Mouse (Mus musculus): ENCODE data around the gene Cacna2d2.
"Not testable (repeated sequence)": the region's sequence is repeated elsewhere in the genome, so short reads cannot be mapped to it uniquely, and the experiment has no call there.

Cacna2d2 gene

GRCm38 (mm10) chr9:107555701-107556100 lies 156.3 kb downstream of the Cacna2d2 start:
- no peak for DNase-seq (ENCODE audit: low spot score)

DNA sequence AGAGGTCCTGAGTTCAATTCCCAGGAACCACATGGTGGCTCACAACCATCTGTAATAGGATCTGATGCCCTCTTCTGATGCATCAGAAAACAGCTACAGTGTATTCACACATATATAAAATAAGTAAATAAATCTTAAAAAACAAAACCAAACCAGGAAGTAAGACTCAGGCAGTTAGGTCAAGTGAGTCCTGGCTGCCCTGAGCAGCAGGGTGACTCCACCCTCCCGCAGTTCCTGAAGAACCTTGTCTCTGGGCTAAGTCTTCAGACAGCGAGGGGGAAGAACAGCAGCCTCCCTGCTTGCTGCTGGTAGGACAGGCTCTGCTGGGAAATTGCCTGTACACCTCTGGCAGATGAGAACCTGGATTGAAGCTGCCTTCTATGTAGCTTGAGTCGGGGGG lies 156.9 kb downstream of the Cacna2d2 start:
- no peak for DNase-seq (ENCODE audit: low spot score)

DNA sequence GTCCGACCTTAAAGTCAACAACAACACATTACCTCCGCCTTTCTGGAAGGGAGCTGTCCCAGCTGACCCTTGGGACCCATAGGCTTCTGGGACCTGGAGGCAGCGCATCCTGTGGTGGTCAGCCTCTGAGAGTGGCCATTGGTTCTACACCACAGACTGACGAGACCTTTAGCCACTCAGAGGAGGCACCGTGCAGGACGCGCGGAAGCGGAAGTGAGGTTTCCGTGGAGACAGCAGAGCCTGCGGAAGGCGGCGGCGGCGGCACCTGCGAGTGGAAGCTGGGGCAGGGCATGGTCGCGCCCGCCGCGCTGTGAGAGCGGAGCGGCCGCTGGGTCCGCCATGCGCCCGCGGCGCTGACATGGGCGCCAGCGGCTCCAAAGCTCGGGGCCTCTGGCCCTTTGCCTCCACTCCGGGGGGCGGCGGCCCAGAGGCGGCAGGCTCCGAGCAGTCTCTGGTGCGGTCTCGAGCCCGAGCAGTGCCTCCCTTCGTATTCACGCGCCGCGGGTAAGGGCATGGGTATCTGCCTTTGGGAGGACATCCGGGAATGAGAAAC lies 163.7 kb downstream of the Cacna2d2 start, which contains the start of gene Tusc2:
Gene Tusc2 (plus strand): TSS at position 227 of the 553 bp plus-strand sequence.
- peak; percentile 96 for DNase-seq (ENCODE audit: low spot score)

DNA sequence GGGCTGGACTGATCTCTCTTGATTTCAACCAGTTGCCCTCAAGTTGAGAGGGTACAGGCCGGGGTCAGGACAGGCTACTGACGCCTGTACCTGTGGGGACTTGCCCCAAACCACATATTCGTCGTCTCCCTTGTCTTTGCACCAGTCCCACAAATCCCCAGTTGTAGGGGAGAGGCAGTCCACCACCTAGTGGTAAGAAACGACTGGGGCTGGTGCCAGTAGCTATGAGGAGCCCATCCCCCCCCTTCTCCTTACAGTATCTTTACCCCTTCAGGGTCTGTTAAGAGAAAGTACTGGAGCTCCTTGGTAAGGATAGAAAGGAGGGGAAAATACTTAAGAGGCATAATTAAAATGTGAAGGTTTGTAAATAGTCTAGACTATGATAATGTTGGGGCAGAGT lies 166.1 kb downstream of the Cacna2d2 start:
- DNase-seq (ENCODE audit: low spot score): not testable (repeated sequence)

DNA sequence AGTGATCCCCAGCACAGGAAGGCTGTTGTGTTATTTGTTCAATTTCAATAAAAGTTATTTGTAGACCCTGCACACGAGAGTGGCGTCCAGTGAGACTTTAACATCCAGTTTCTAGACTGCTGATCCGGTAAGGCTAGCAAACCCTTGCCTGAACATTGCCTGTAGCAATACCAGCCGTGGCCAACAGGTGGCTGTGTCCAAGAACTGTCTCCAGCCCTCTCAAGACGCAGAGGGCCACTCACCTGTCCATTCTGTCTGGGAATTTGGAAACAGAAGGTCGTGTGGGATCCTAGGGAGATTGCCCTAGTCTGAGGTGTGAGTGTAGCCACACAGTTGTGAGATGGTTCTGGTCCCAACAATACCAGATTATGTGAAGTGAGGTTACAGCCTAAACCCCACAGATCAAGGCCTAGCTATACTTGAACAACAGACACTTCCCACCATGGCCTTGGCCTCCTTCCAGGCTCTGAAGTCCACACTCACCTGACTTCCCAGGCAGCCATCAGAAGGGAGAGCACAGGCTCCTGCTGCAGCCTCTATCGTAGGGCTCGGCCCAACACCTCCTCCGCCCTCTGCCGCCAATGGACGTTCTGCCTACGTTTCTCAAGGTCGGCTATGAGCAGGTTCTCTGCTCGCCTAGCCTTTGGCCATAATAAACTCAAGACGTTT lies 166.8 kb downstream of the Cacna2d2 start:
- DNase-seq (ENCODE audit: low spot score): peak; percentile 85

- no peak for DNase-seq (ENCODE audit: low spot score)
These were observed 167.4 kb downstream of the Cacna2d2 start for GRCm38 (mm10) chr9:107566855-107567254.

GRCm38 (mm10) chr9:107567702-107568319 lies 168.4 kb downstream of the Cacna2d2 start, which contains the start of gene Hyal2:
Gene Hyal2, plus strand, starts transcription at chr9:107567945.
- DNase-seq (ENCODE audit: low spot score): peak; percentile 51

- DNase-seq (ENCODE audit: low spot score): peak; percentile 93
These were observed 169.2 kb downstream of the Cacna2d2 start for GRCm38 (mm10) chr9:107568331-107569261.

- DNase-seq (ENCODE audit: low spot score): no peak
These were observed 169.9 kb downstream of the Cacna2d2 start for GRCm38 (mm10) chr9:107569270-107569669.

DNA sequence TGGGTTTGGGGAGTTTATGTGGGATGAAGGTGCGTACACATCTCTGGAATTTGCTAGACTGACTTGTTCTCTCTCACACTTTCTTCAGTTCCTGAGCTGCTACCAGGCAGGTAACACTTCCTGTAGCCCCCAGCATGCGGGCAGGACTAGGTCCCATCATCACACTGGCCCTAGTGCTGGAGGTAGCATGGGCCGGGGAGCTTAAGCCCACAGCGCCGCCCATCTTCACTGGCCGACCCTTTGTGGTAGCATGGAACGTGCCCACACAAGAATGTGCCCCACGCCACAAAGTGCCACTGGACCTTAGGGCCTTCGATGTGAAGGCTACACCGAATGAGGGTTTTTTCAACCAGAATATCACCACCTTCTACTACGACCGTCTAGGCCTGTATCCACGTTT lies 170.6 kb downstream of the Cacna2d2 start:
- no peak for DNase-seq (ENCODE audit: low spot score)

- no peak for DNase-seq (ENCODE audit: low spot score)
These were observed 171.4 kb downstream of the Cacna2d2 start for GRCm38 (mm10) chr9:107570845-107571244.

GRCm38 (mm10) chr9:107571534-107572326 lies 172.3 kb downstream of the Cacna2d2 start:
- DNase-seq (ENCODE audit: low spot score): no peak

DNA sequence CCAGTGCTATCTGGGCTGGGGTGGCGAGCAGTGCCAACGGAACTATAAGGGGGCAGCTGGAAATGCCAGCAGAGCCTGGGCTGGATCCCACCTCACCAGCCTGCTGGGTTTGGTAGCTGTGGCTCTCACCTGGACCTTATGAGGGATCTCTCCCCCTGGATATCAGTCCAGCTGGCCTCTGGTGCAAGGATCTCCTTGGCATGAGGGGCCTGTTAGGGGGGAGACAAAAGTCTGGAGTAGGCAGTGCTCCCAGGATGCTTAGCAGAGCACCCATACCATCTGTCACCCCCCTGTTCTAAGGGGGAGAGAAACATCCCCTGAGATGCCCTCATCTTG lies 172.9 kb downstream of the Cacna2d2 start:
- no peak for DNase-seq (ENCODE audit: low spot score)

- not testable (repeated sequence) for DNase-seq (ENCODE audit: low spot score)
These were observed 174.4 kb downstream of the Cacna2d2 start for GRCm38 (mm10) chr9:107573774-107574173.

DNA sequence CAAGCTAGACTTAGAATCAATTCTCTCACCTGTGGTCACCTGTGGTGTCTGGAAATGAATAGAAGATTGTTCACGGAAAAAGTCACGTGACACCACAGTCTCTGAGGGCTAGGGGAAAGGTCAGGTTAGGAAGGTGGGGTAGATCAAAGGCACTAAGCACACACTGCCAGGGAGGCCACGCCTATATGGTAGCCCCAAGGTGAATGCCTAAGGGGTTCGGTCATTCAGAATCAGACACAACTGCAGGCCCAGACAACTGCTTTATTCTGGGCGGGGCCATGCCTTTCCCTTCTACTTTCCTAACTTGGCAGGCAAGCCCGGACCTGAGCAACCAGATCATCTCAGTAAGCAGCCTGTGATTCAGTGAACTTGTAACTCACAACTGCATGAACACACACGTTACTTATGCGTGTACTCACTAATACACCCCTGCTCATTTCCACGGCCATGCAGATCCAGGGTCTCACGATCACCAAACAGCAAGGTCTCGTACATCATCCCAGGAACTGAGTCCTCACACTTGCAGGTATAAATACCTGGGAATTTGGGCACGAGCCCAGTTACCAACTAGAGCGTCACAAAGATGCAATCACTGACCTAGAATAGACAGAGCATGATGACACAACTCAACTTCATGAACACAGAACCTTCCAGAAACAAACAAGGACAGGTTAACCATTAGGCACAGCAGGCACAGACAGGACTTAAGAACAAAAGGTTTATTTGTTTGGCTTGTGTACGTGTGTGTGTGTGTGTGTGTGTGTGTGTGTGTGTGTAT lies 176.4 kb downstream of the Cacna2d2 start:
- DNase-seq (ENCODE audit: low spot score): peak; percentile 28

DNA sequence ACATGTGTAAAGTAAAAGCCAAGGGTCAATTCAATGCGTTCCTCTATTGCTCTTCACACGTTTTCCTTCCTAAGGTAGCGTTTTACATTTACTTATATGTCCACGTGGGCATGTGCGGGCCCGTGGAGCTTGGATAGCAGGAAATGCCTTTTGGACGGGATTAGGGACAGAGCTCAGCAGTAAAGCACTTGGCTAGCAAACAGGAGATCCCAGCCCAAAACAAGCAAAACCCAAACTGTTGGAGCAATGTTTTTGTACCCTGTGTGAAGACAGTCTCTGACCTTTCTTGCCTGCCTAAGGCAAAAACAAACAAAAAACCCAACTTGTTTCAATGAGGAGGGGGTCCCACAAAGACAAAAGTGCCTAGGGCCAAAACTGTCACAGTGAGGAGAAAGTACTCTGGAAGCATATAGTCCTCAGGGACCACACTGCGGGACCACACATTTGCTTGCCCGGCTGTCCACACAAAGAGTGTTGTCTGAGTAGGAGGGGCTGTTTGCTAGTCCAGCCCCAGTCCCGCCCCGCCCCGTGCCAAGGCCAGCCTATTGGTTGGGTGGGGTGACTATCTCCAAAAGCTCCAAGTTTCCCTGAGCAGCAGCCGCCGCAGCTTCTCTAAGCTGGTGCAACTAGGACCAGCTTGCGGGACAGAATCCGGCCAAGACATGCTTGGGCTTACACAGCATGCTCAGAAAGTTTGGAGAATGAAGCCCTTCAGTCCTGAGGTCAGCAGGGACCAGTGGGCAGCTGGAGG lies 177.1 kb downstream of the Cacna2d2 start, which contains the start of gene Hyal1:
Gene Hyal1 (plus strand): TSS at position 571 of the 751 bp plus-strand sequence.
- peak; percentile 92 for DNase-seq (ENCODE audit: low spot score)

- DNase-seq (ENCODE audit: low spot score): no peak
These were observed 178.5 kb downstream of the Cacna2d2 start for GRCm38 (mm10) chr9:107577871-107578270.

- DNase-seq (ENCODE audit: low spot score): no peak
These were observed 179.2 kb downstream of the Cacna2d2 start, which contains the start of gene Naa80 for GRCm38 (mm10) chr9:107578587-107578986. Gene Naa80, plus strand, starts transcription at chr9:107578887.

All from embryo, embryonic 10.5 days (tissue).